Mouse (Mus musculus): Measurements from ENCODE around the gene Serpina1f. TPM values are rescaled to one million over a fixed set of nuclear protein-coding genes. Genes with fewer than 3 reads are reported as not detected.

Serpina1f gene
- not detected in 2 replicates for polyA plus RNA-seq (2012; ENCODE audit: low replicate concordance)

GRCm38 (mm10) chr12:103695429-103695828, at the start of gene Serpina1f:
Gene Serpina1f, minus strand, starts transcription at chr12:103695529.

GRCm38 (mm10) chr12:103676039-103676438, 19.3 kb downstream of the Serpina1f start, which contains the start of gene Serpina16:
Gene Serpina16, minus strand, starts transcription at chr12:103676139.

GRCm38 (mm10) chr12:103656848-103657626, 38.3 kb downstream of the Serpina1f start, which contains the start of gene Serpina6:
Gene Serpina6, minus strand, starts transcription at chr12:103657212.

Other genes starting within 250 kb of the Serpina1f start
- not detected in 2 replicates for gene Ifi27l2b, start 238.3 kb downstream of the Serpina1f start, polyA plus RNA-seq (2012; ENCODE audit: low replicate concordance)
- not detected in 2 replicates for gene Ppp4r4, start 163.2 kb downstream of the Serpina1f start, polyA plus RNA-seq (2012; ENCODE audit: low replicate concordance)
- gene Serpina10, start 64.1 kb downstream of the Serpina1f start, polyA plus RNA-seq (2012; ENCODE audit: low replicate concordance), result not detected in 2 replicates
- not detected in 2 replicates for gene Serpina6, start 38.3 kb downstream of the Serpina1f start, polyA plus RNA-seq (2012; ENCODE audit: low replicate concordance)
- gene Serpina16, start 19.4 kb downstream of the Serpina1f start, polyA plus RNA-seq (2012; ENCODE audit: low replicate concordance), result not detected in 2 replicates
- not detected in 2 replicates for gene Serpina1d, start 78.1 kb upstream of the Serpina1f start, polyA plus RNA-seq (2012; ENCODE audit: low replicate concordance)
- gene Serpina1b, start 134.8 kb upstream of the Serpina1f start, polyA plus RNA-seq (2012; ENCODE audit: low replicate concordance), result 0.13 TPM in 1 of 2 replicates, not detected in the other
- gene Serpina1a, start 168.0 kb upstream of the Serpina1f start, polyA plus RNA-seq (2012; ENCODE audit: low replicate concordance), result 1.1 TPM in 1 of 2 replicates, not detected in the other
- gene Serpina1c, start 209.4 kb upstream of the Serpina1f start, polyA plus RNA-seq (2012; ENCODE audit: low replicate concordance), result not detected in 2 replicates

All from leukemia stem cell, adult 10-12 weeks (primary cell).